Mouse (Mus musculus): ENCODE measurements around the gene Ncl. TPM values are rescaled to one million over a fixed set of nuclear protein-coding genes. Genes with fewer than 3 reads are reported as not detected.
A peak's percentile ranks its signal among the peaks of the same experiment; 100 is the strongest.

Ncl gene
- polyA plus RNA-seq, 1 experiment from 2014 or later: 295 TPM

DNA sequence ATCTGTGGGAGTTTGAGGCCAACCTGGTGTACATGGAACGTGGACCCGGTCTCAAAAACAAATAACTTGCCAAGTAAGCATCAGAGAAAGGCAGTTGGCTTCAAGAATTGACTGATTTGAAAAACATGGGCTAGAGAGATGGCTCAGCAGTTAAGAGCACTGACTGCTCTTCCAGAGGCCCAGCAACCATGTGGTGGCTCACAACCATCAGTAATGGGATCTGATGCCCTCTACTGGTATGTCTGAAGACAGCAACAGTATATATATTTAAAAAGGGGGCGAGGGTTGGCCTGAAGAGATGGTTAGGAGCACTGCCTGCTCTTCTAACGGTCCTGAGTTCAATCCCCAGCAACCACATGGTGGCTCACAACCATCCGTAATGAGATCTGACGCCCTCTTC lies 4.5 kb upstream of the Ncl start:
- Histone ChIP-seq H3K4me2 (ENCODE audit: low read length) (no peak overlapping the region), H3K9me3 (replicated peaks; ENCODE audit: low read length) (no peaks in the 10 kb centered on the region), H3K36me3 (ENCODE audit: insufficient read depth, low read length) (no peaks in the 10 kb centered on the region), H3K27me3 (ENCODE audit: insufficient read depth, low read length) (no peaks in the 10 kb centered on the region), H3K9ac (ENCODE audit: low read depth, low read length) (no peak overlapping the region), H3K27ac (no peak overlapping the region), H3K4me1 (replicated peaks; ENCODE audit: insufficient read depth, low read length) (no peaks in the 10 kb centered on the region; the same call in 1 of the 2 replicates), H3K4me3 (replicated peaks; ENCODE audit: low read depth, low read length) (no peak overlapping the region)
- DNase-seq (ENCODE audit: low spot score) (peak; percentile 64), ATAC-seq (replicated peaks; ENCODE audit: low FRiP score, low read depth) (no peak)
- WGBS: 17% methylated on average over 6 of the region's 6 CpGs
- TF ChIP-seq CTCF (IDR thresholded peaks at IDR 0.05; ENCODE audit: low read depth): peak; percentile 73

- Histone ChIP-seq H3K36me3 (ENCODE audit: insufficient read depth, low read length) (peaks cover 3% of the 10 kb centered on the region; the same call in 1 of the 2 replicates), H3K4me2 (ENCODE audit: low read length) (no peak overlapping the region), H3K9me3 (replicated peaks; ENCODE audit: low read length) (no peaks in the 10 kb centered on the region), H3K4me1 (replicated peaks; ENCODE audit: insufficient read depth, low read length) (no peaks in the 10 kb centered on the region; the same call in 1 of the 2 replicates), H3K4me3 (replicated peaks; ENCODE audit: low read depth, low read length) (no peak overlapping the region), H3K27ac (no peak overlapping the region), H3K9ac (ENCODE audit: low read depth, low read length) (no peak overlapping the region), H3K27me3 (ENCODE audit: insufficient read depth, low read length) (no peaks in the 10 kb centered on the region)
- WGBS: 84% methylated on average over 4 of the region's 4 CpGs
- no peak for TF ChIP-seq CTCF (IDR thresholded peaks at IDR 0.05; ENCODE audit: low read depth)
- ATAC-seq (replicated peaks; ENCODE audit: low FRiP score, low read depth) (no peak), DNase-seq (ENCODE audit: low spot score) (no peak)
Observed at GRCm38 (mm10) chr1:86361852-86362615, 2.8 kb upstream of the Ncl start.

- H3K9me3 ChIP-seq (replicated peaks; ENCODE audit: low read length): no peaks in the 10 kb centered on the region
- peak overlapping the region; percentile 81 for H3K9ac ChIP-seq (ENCODE audit: low read depth, low read length)
- DNase-seq (ENCODE audit: low spot score) (no peak), ATAC-seq (replicated peaks; ENCODE audit: low FRiP score, low read depth) (no peak)
- TF ChIP-seq CTCF (IDR thresholded peaks at IDR 0.05; ENCODE audit: low read depth): no peak
- H3K27me3 ChIP-seq (ENCODE audit: insufficient read depth, low read length): no peaks in the 10 kb centered on the region
- peaks cover 18% of the 10 kb centered on the region for H3K36me3 ChIP-seq (ENCODE audit: insufficient read depth, low read length)
- H3K4me2 ChIP-seq (ENCODE audit: low read length): peak overlapping the region; percentile 68
- H3K4me1 ChIP-seq (replicated peaks; ENCODE audit: insufficient read depth, low read length): no peaks in the 10 kb centered on the region; the same call in 1 of the 2 replicates
- H3K27ac ChIP-seq: peak overlapping the region; percentile 88
- WGBS: 17% methylated on average over 12 of the region's 12 CpGs
- peak overlapping the region; percentile 78 for H3K4me3 ChIP-seq (replicated peaks; ENCODE audit: low read depth, low read length)
Observed at GRCm38 (mm10) chr1:86360441-86360840, 1.2 kb upstream of the Ncl start.

GRCm38 (mm10) chr1:86359798-86360179 lies 589 bp upstream of the Ncl start:
- H3K27me3 ChIP-seq (ENCODE audit: insufficient read depth, low read length): no peaks in the 10 kb centered on the region
- ATAC-seq (replicated peaks; ENCODE audit: low FRiP score, low read depth): peak; percentile 9
- peak; percentile 50 for DNase-seq (ENCODE audit: low spot score)
- H3K27ac ChIP-seq: peak overlapping the region; percentile 88
- peak overlapping the region; percentile 81 for H3K9ac ChIP-seq (ENCODE audit: low read depth, low read length)
- H3K4me1 ChIP-seq (replicated peaks; ENCODE audit: insufficient read depth, low read length): no peaks in the 10 kb centered on the region; the same call in 1 of the 2 replicates
- 0% methylated on average over 24 of the region's 26 CpGs for WGBS
- no peak for TF ChIP-seq CTCF (IDR thresholded peaks at IDR 0.05; ENCODE audit: low read depth)
- no peaks in the 10 kb centered on the region for H3K9me3 ChIP-seq (replicated peaks; ENCODE audit: low read length)
- H3K4me3 ChIP-seq (replicated peaks; ENCODE audit: low read depth, low read length): peak overlapping the region; percentile 78
- peak overlapping the region; percentile 68 for H3K4me2 ChIP-seq (ENCODE audit: low read length)
- H3K36me3 ChIP-seq (ENCODE audit: insufficient read depth, low read length): peaks cover 24% of the 10 kb centered on the region

GRCm38 (mm10) chr1:86358229-86358905 lies 833 bp downstream of the Ncl start:
- no peaks in the 10 kb centered on the region for H3K9me3 ChIP-seq (replicated peaks; ENCODE audit: low read length)
- ATAC-seq (replicated peaks; ENCODE audit: low FRiP score, low read depth): no peak
- peak overlapping the region; percentile 92 for H3K9ac ChIP-seq (ENCODE audit: low read depth, low read length)
- DNase-seq (ENCODE audit: low spot score): no peak
- peaks cover 37% of the 10 kb centered on the region for H3K36me3 ChIP-seq (ENCODE audit: insufficient read depth, low read length)
- H3K27me3 ChIP-seq (ENCODE audit: insufficient read depth, low read length): no peaks in the 10 kb centered on the region
- H3K4me1 ChIP-seq (replicated peaks; ENCODE audit: insufficient read depth, low read length): no peaks in the 10 kb centered on the region; the same call in 1 of the 2 replicates
- H3K4me3 ChIP-seq (replicated peaks; ENCODE audit: low read depth, low read length): peak overlapping the region; percentile 78
- WGBS: under 1% methylated on average over 41 of the region's 41 CpGs
- H3K4me2 ChIP-seq (ENCODE audit: low read length): peak overlapping the region; percentile 84
- H3K27ac ChIP-seq: peak overlapping the region; percentile 99
- TF ChIP-seq CTCF (IDR thresholded peaks at IDR 0.05; ENCODE audit: low read depth): no peak

DNA sequence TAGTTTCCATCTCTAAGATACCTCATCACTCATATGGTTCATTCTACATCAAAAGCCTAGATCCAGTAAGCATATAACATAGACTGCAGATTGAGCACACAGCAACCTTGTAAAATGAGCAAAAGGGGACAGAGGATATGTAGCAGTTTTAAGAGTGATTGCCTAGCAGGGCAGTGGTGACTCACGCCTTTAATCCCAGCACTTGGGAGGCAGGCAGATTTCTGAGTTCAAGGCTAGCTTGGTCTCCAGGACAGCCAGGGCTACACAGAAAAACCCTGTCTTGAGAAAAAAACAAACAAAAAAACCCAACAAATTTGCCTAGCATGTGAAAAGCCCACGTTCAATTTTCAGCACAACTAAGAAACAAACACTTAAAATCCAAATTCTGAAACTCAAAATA lies 5.0 kb downstream of the Ncl start:
- no peak overlapping the region for H3K4me2 ChIP-seq (ENCODE audit: low read length)
- no peaks in the 10 kb centered on the region for H3K27me3 ChIP-seq (ENCODE audit: insufficient read depth, low read length)
- no peaks in the 10 kb centered on the region for H3K9me3 ChIP-seq (replicated peaks; ENCODE audit: low read length)
- peaks cover 73% of the 10 kb centered on the region for H3K36me3 ChIP-seq (ENCODE audit: insufficient read depth, low read length)
- no peak for TF ChIP-seq CTCF (IDR thresholded peaks at IDR 0.05; ENCODE audit: low read depth)
- no peak overlapping the region for H3K4me3 ChIP-seq (replicated peaks; ENCODE audit: low read depth, low read length)
- ATAC-seq (replicated peaks; ENCODE audit: low FRiP score, low read depth): no peak
- 72% methylated on average over 2 of the region's 2 CpGs for WGBS
- H3K4me1 ChIP-seq (replicated peaks; ENCODE audit: insufficient read depth, low read length): no peaks in the 10 kb centered on the region
- no peak for DNase-seq (ENCODE audit: low spot score)
- H3K27ac ChIP-seq: no peak overlapping the region
- H3K9ac ChIP-seq (ENCODE audit: low read depth, low read length): no peak overlapping the region
